Mouse (Mus musculus): Measurements from ENCODE around the gene Fam76a. TPM values are rescaled to one million over a fixed set of nuclear protein-coding genes. Genes with fewer than 3 reads are reported as not detected.

Gene Fam76a
- polyA plus RNA-seq (2012; rRNA removed) = 6.8 and 7.0 TPM in 2 replicates

DNA sequence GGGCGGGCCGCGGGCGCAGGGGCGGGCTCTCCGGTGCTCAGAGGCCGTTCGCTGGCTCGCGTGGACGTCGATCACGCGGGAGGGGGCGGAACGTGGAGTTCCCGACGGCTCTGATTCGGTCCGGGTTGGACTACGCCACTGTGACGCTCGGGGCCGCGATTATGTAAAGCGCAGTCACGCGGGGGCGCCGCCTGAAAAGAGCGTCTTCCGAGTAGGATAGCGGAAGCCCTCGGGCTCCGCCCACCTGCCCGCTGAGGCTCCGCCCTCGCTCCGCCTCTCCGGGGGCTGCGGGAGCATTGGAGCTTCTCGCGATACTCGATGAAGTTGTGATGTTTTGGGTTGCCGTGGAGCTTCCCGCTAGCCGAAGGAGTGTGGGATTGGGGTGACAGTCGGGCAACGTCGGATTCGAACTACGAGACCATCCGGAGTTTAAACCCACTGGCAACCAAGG, at the start of gene Fam76a:
TSS of gene Fam76a (minus strand) at position 1 of the 451 bp plus-strand sequence.

DNA sequence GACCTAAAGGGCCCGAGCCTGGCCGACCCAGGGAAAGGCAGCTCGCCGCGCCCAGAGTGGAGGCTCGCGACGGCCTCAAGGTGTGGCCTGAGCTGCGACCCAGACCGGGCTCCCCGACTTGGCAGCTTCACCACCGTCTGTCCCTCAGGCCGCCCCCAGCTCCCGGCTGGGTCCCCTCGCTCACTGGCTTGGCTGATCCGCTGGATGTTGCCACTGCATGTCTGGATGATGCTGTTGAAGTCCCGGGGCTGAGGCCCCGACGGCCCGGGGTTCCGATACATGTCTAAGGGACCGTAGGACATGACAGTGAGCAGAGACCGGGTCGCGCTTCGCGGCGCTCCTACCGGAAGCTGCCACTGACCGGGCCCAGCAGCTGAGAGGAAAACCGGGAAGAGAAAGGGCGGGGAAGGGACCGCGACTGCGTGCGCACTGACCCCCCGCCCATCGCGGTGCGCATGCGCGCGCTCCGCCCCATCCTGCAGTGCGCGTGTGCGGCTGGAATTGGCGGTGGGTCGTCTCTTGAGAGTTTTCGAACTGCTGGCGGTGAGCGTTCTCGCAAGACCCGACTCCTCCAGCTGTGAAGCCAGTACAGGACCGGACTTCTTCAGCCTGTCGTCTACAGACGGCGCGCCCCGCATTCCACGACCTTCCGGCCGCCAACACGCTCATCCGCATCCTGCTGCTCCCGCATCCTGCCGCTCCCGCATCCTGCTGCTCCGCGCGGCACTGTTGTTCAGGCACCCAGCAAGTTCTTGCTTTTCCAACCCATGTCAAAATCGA, 38.1 kb downstream of the Fam76a start, which contains the start of gene Stx12:
TSS of gene Stx12 (minus strand) at position 446 of the 780 bp plus-strand sequence.

Other genes with a start within 250 kb of the Fam76a start
- 2.0 and 2.3 TPM in 2 replicates for gene Xkr8, start 190.0 kb downstream of the Fam76a start, polyA plus RNA-seq (2012; rRNA removed)
- gene Smpdl3b, start 165.3 kb downstream of the Fam76a start, polyA plus RNA-seq (2012; rRNA removed) = 0.46 and 0.55 TPM in 2 replicates
- gene Rpa2, start 154.2 kb downstream of the Fam76a start, polyA plus RNA-seq (2012; rRNA removed) = 25.0 and 28.8 TPM in 2 replicates
- gene Themis2, start 126.2 kb downstream of the Fam76a start, polyA plus RNA-seq (2012; rRNA removed) = 5.6 and 5.8 TPM in 2 replicates
- gene Ppp1r8, start 79.4 kb downstream of the Fam76a start, polyA plus RNA-seq (2012; rRNA removed) = 21.7 and 24.6 TPM in 2 replicates
- 14.2 and 15.3 TPM in 2 replicates for gene Stx12, start 38.0 kb downstream of the Fam76a start, polyA plus RNA-seq (2012; rRNA removed)
- 4.5 and 5.6 TPM in 2 replicates for gene Fgr, start 51.5 kb upstream of the Fam76a start, polyA plus RNA-seq (2012; rRNA removed)
- 0.90 and 1.4 TPM in 2 replicates for gene Ahdc1, start 88.7 kb upstream of the Fam76a start, polyA plus RNA-seq (2012; rRNA removed)
- 10.2 and 12.4 TPM in 2 replicates for gene Wasf2, start 207.9 kb upstream of the Fam76a start, polyA plus RNA-seq (2012; rRNA removed)

Measured in liver, embryonic 18 days (tissue).